Mouse (Mus musculus): Measurements from ENCODE around the gene Ssh1.

- TF ChIP-seq GATA1 (IDR thresholded peaks at IDR 0.05; ENCODE audit: low read length) = no peak
- no peak for TF ChIP-seq TAL1 (IDR thresholded peaks at IDR 0.05; ENCODE audit: low read length)
These were observed 27.1 kb downstream of the Ssh1 start for GRCm38 (mm10) chr5:113966452-113967150.
